Mouse (Mus musculus) stomach, postnatal 0 days (tissue): ENCODE measurements around the gene Mdga2.

Source experiments
- CTCF ChIP-seq: IDR thresholded peaks from 2 replicates; pipeline ENCODE4 v1.5.1; 2016; ENCODE audit warnings: antibody characterized with exemption, low read depth, mild to moderate bottlenecking, moderate library complexity
- EP300 ChIP-seq: optimal IDR thresholded peaks from 2 replicates; pipeline ENCODE3; 2016; ENCODE audit warnings: antibody characterized with exemption

GRCm38 (mm10) chr12:66591617-66592230 is 630.6 kb downstream of the Mdga2 start:
- TF ChIP-seq CTCF (no peak), EP300 (no peak)
